Mouse (Mus musculus) limb, embryonic 15.5 days (tissue): ENCODE data around the gene Akap6. TPM values are rescaled to one million over a fixed set of nuclear protein-coding genes. Genes with fewer than 3 reads are reported as not detected.
A peak's percentile ranks its signal among the peaks of the same experiment; 100 is the strongest.

Experiments
- ATAC-seq: fragments of 200-750 bp; cut with Nextera tagmentation; 2 replicates; pipeline ENCODE4 v1.8.0; 2017; ENCODE audit warnings: low read depth, moderate TSS enrichment; ENCODE audit not compliant: insufficient number of reproducible peaks, low FRiP score, low TSS enrichment
- H3K27ac ChIP-seq: fragments of 300-500 bp; sonication (generic); 2 replicates; pipeline ENCODE4 v1.5.1; 2015; ENCODE audit warnings: moderate library complexity, mild to moderate bottlenecking, inconsistent platforms
- H3K27me3 ChIP-seq: fragments of 300-500 bp; sonication (generic); 2 replicates; pipeline ENCODE4 v1.6.1; 2015; ENCODE audit warnings: inconsistent platforms
- H3K36me3 ChIP-seq: fragments of 300-500 bp; sonication (generic); 2 replicates; pipeline ENCODE4 v1.6.1; 2015; ENCODE audit warnings: inconsistent platforms
- H3K4me1 ChIP-seq: fragments of 300-500 bp; sonication (generic); 2 replicates; pipeline ENCODE4 v1.6.1; 2015; ENCODE audit warnings: inconsistent platforms
- H3K4me2 ChIP-seq: fragments of 300-500 bp; sonication (generic); 2 replicates; pipeline ENCODE4 v1.6.1; 2015; ENCODE audit warnings: mild to moderate bottlenecking, inconsistent platforms
- H3K4me3 ChIP-seq: fragments of 300-500 bp; sonication (generic); 2 replicates; pipeline ENCODE4 v1.5.1; 2015; ENCODE audit warnings: mild to moderate bottlenecking, inconsistent platforms
- H3K9ac ChIP-seq: fragments of 300-500 bp; sonication (generic); 2 replicates; pipeline ENCODE4 v1.6.1; 2015; ENCODE audit warnings: inconsistent platforms
- H3K9me3 ChIP-seq: fragments of 300-500 bp; sonication (generic); 2 replicates; pipeline ENCODE4 v1.6.1; 2016; ENCODE audit warnings: inconsistent platforms
- WGBS: fragments of 180-500 bp; shearing (Covaris S2); methylation state at CpG from one replicate; pipeline ENCODE4 v1.1.7; 2015; 5-methylcytosine and 5-hydroxymethylcytosine counted together
- polyA plus RNA-seq: library from polyadenylated mRNA; unstranded; fragments of >200 nt; fragmentation: Nextera tagmentation; extraction: Ambion mirVana; gene quantifications from 2 replicates; pipeline ENCODE4 v1.2.1, GENCODE M21; 2015

Akap6 gene
- polyA plus RNA-seq, 1 experiment from 2014 or later, result 1.3 TPM

DNA sequence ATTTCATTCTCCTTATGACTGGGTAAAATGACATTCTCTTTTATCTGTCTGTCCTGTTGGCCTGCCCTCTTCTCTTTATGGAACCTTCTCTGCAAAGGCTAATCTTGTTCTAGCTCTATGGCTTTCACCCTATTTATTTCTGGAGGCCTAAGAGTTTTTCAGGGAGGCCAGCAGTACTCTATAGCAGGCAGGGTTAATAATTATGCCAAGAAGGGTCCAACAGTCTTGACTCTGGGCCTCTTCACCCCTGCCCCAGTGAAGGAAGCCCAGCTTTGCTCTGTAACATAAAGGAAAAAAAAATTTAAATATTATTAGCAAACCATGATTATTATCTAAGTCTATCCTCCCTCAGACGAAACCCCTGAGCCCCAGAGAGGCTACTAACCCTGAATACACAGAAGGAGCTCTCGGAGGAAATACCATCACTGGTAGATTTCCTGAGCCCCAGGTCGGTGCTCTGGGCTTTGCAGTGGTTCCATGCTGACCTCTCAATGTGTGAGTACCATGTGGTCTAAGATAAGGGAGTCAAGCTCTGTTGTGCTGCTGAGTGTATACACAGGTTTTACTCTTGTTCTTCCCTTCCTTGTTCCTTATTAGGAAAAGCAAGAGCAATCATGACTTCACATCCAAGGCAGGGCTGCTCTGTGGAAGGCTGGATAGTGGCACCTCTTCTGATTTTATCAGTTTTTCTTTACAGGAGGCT, 1.6 kb upstream of the Akap6 start:
- H3K4me2 ChIP-seq, result no peak overlapping the region
- 72% methylated on average over 3 of the region's 3 CpGs for WGBS

DNA sequence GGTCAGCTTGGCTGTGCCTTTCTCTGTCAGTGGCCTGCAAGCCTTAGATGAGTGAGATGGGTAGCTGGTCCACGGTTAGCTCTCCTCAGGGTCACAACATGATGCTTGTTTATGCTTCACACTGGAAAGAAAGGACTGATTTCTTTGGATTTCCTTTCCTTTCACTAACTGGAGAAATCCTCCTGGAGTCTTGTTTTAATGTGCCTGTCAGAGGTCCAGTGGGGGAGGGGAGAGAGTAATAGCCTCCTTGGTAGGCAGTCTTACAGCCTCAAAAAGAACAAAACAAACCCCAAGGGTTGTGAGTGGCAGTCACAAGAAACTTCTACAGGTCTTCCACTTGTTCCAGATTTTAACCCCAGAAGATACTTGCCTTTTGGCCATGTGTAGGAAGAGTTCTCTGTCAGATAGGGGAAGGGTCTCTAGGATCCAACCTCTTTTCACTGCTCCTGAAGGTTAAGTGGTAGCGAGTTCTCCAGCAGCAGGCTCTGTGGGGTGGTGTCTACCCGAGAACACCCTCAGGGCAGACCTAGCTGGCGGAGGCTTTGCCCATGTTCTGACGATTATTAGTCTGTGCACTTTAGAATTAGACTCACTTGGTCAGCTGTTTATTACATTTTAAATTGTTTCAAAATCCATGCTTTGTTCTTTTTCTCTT, 780 bp upstream of the Akap6 start:
- no peak overlapping the region for H3K4me2 ChIP-seq
- WGBS, result 46% methylated on average over 5 of the region's 5 CpGs
- peaks cover 28% of the 10 kb centered on the region for H3K4me1 ChIP-seq
- no peak overlapping the region for H3K27ac ChIP-seq
- H3K27me3 ChIP-seq, result no peaks in the 10 kb centered on the region
- H3K9me3 ChIP-seq, result no peaks in the 10 kb centered on the region
- H3K4me3 ChIP-seq, result no peak overlapping the region
- no peak overlapping the region for H3K9ac ChIP-seq
- H3K36me3 ChIP-seq, result no peaks in the 10 kb centered on the region
- no peak for ATAC-seq

More for the DNA sequence above, 1.6 kb upstream of the Akap6 start:
- Histone ChIP-seq H3K9me3 (no peaks in the 10 kb centered on the region), H3K27me3 (no peaks in the 10 kb centered on the region), H3K4me3 (no peak overlapping the region), H3K4me1 (peaks cover 29% of the 10 kb centered on the region), H3K27ac (no peak overlapping the region), H3K36me3 (no peaks in the 10 kb centered on the region), H3K9ac (no peak overlapping the region)
- ATAC-seq, result no peak

DNA sequence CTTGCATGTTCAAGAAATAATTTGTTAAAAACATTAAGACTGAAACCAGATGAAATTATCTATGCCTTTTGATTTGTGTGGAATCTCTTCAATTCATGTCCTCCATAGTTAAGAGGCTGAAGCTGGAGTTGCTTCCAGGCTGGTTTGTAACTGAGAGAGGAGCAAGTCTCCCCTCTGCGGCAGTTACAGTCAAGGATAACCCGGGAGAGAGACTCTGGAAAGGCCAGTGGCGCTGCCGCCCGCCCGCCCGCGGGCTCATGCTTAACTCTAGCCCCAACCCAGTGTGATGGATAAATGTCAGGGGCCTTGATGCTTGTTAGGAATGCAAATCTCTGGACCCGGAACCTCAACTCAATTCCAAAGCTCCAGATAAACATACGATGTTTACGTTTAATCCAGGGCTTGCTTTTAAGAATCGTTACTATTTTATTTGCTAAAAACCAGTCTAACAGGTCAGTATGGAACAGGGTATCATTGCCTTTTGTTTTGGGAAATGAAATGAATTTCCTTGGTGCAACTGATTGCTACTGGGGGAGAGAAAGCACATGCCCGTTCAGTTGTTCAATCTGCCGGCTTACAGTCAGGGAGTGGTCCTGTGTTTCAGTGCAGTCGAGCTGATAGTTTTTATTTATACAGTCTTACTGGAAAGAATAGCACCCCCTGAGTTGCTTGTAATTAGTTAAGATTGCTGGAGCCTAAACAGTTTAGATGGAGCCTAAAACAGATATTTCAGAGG, 946 bp downstream of the Akap6 start:
- no peaks in the 10 kb centered on the region for H3K27me3 ChIP-seq
- H3K9ac ChIP-seq, result no peak overlapping the region
- no peak for ATAC-seq
- H3K36me3 ChIP-seq, result no peaks in the 10 kb centered on the region
- H3K4me1 ChIP-seq, result peaks cover 32% of the 10 kb centered on the region
- 34% methylated on average over 15 of the region's 15 CpGs for WGBS
- H3K9me3 ChIP-seq, result no peaks in the 10 kb centered on the region
- peak overlapping the region; percentile 33 for H3K27ac ChIP-seq
- H3K4me2 ChIP-seq, result peak overlapping the region; percentile 39
- peak overlapping the region; percentile 16; the same call in 1 of the 2 replicates for H3K4me3 ChIP-seq

DNA sequence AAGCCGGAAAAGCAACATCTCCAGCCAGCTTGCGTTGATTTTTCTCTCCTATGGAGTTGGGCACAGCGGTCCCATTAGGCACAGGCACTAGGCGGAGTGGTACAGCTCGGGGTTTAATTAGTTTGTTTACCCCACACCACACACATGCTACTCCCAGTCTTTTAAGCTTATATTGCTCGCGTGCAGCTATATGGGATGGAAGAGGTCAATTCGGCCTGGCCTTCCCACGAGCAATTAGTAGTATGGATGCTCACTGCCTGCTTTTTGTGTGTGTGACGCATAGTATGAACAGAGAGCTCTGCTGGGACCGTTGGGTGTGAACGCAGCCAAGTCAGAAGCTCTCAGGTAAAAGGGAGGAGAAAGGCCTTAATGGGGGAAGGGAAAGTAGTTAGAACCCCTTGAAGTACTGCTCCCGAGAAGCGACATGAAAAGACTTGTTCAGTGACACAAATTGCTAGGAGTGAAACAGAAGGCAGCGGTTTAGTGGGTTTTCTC, 1.6 kb downstream of the Akap6 start:
- Histone ChIP-seq H3K36me3 (no peaks in the 10 kb centered on the region), H3K4me2 (peak overlapping the region; percentile 39), H3K4me1 (peaks cover 32% of the 10 kb centered on the region), H3K9ac (no peak overlapping the region; the same call in 1 of the 2 replicates), H3K4me3 (peak overlapping the region; percentile 16), H3K27ac (peak overlapping the region; percentile 33), H3K9me3 (no peaks in the 10 kb centered on the region), H3K27me3 (no peaks in the 10 kb centered on the region)
- peak; percentile 27; the same call in 1 of the 2 replicates for ATAC-seq
- 22% methylated on average over 15 of the region's 15 CpGs for WGBS

DNA sequence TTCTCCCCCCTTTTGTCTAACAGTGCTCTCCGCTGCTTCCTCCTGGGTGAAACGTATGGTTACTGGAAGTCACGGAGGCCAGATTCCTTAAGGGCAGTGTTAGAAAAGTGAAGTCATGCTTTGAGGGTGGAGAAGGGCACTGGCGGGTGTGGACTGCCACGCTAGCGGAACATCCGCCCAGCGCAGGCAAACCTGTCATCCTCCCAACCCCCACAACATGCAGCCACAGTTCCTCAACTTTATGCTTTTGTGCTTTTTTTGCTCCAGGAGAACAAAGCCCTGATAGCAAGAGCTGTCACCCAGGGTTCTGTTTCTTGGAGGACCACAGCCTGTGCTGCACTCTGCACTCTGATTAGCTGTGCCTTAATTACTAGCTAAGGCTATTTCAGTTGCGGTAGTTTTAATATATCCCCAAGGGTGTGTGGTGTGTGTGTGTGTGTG, 2.0 kb downstream of the Akap6 start:
- WGBS, result 17% methylated on average over 9 of the region's 9 CpGs
- Histone ChIP-seq H3K4me2 (peak overlapping the region; percentile 39), H3K4me1 (peaks cover 32% of the 10 kb centered on the region), H3K36me3 (no peaks in the 10 kb centered on the region), H3K9me3 (no peaks in the 10 kb centered on the region), H3K9ac (no peak overlapping the region; the same call in 1 of the 2 replicates), H3K4me3 (peak overlapping the region; percentile 16), H3K27ac (peak overlapping the region; percentile 33), H3K27me3 (no peaks in the 10 kb centered on the region)
- 0 out of 2 replicates have a peak, but pooled peaks have one; percentile 21 for ATAC-seq

DNA sequence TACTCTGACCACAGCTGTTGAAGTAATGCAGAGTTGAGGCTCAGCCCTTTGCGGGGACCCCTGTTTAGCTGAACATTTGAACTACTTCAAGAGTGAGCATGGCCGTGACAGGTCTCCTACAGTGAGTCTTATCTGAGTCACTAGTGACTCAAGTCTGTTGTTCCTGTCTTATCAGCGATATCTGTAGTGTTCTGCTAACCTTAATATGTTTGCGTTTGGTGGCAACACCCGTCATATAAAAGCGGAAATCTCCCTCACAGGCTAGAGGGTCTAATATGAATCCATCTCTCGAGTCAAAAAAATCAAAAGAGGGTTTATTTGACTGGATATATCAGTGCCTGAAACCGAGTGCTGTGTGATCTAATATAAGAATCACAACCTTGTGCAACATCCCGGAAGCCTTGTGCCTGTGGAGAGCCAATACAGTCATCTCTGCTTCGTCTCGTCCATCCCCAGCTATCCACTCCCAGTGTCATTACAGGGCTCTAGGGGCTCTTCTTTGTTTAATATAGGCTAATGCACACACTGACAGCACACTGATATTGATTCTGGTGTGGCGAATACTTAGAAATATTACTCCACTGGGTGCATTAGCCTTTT, 3.3 kb downstream of the Akap6 start:
- WGBS, result 74% methylated on average over 12 of the region's 12 CpGs

DNA sequence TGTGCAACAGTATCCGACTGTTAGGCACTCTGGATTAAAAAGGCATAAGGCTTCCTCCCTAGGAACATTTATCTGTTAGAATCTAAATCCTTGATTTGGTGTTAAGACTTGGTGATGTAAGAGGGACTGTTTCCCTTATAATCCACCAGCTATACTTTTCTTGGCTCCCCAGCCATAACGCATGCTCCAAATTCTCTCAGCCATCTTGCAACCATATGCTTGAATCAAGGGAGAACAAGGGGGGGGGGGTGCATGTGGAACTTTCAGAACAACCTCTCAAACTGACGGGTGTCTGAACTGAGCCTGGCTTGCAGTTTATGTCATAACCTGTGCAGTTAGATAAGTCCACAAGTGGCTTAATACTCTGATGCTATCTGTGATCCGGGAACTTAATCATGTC, 4.9 kb downstream of the Akap6 start:
- peak; percentile 67; the same call in 1 of the 2 replicates for ATAC-seq
- WGBS, result 25% methylated on average over 4 of the region's 4 CpGs

More for the DNA sequence above, 3.3 kb downstream of the Akap6 start:
- Histone ChIP-seq H3K4me1 (peaks cover 32% of the 10 kb centered on the region), H3K4me3 (no peak overlapping the region), H3K36me3 (no peaks in the 10 kb centered on the region), H3K9ac (no peak overlapping the region), H3K9me3 (no peaks in the 10 kb centered on the region), H3K27ac (no peak overlapping the region), H3K4me2 (no peak overlapping the region), H3K27me3 (no peaks in the 10 kb centered on the region)
- no peak for ATAC-seq

DNA sequence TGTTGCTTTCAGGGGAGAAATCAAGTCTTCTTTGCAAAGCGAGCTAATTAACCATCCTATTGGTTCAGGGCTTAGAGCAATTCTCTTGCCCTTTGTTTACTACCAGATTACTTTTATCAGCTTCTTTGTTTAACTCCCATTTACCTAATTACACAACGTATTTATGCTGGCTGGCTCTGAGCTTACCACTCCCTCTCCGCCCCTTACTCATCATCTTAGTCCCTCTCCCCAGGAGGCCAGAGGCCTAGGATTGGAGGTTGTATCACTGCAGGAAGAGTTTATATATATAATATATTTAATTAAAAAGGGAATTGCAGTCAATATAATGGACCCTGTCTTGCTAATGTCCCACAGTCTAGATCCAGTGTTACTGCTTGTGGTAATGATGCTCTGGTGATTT, 5.6 kb downstream of the Akap6 start:
- Histone ChIP-seq H3K4me2 (no peak overlapping the region), H3K9ac (no peak overlapping the region), H3K4me3 (no peak overlapping the region), H3K27ac (no peak overlapping the region), H3K9me3 (no peaks in the 10 kb centered on the region), H3K27me3 (no peaks in the 10 kb centered on the region), H3K4me1 (peaks cover 23% of the 10 kb centered on the region), H3K36me3 (no peaks in the 10 kb centered on the region)
- WGBS, result 63% methylated on average over 3 of the region's 3 CpGs
- no peak for ATAC-seq

More for the DNA sequence above, 4.9 kb downstream of the Akap6 start:
- Histone ChIP-seq H3K9ac (no peak overlapping the region), H3K27me3 (no peaks in the 10 kb centered on the region), H3K27ac (0 out of 2 replicates have a peak overlapping the region, but pooled peaks have one; percentile 24), H3K36me3 (no peaks in the 10 kb centered on the region), H3K4me2 (no peak overlapping the region), H3K4me3 (no peak overlapping the region), H3K4me1 (peaks cover 29% of the 10 kb centered on the region), H3K9me3 (no peaks in the 10 kb centered on the region)

DNA sequence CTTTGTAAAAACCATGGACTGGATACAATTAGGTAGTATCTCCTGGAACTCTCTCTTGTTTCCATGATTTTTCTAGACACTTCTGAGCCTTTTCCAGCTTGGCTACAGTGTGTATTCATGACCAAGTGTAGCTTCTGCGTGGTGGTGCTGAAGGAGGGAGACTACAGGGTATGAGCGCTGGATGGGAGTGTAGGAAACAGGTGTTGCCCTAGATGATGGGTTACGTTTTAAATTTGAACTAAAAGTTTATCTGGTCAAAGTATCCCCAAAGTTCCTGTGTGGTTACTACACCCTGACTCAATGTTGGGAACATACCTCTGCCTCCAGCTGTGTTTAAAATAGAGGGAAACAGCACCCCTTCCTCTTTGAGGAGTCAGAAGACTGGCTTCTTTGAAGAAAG, 12.2 kb downstream of the Akap6 start:
- no peak overlapping the region for H3K4me3 ChIP-seq
- H3K9ac ChIP-seq, result no peak overlapping the region
- 88% methylated on average over 3 of the region's 3 CpGs for WGBS
- no peak for ATAC-seq
- no peaks in the 10 kb centered on the region for H3K27me3 ChIP-seq
- no peak overlapping the region for H3K4me2 ChIP-seq
- no peaks in the 10 kb centered on the region for H3K9me3 ChIP-seq
- no peaks in the 10 kb centered on the region for H3K36me3 ChIP-seq
- no peak overlapping the region for H3K27ac ChIP-seq
- H3K4me1 ChIP-seq, result no peaks in the 10 kb centered on the region

DNA sequence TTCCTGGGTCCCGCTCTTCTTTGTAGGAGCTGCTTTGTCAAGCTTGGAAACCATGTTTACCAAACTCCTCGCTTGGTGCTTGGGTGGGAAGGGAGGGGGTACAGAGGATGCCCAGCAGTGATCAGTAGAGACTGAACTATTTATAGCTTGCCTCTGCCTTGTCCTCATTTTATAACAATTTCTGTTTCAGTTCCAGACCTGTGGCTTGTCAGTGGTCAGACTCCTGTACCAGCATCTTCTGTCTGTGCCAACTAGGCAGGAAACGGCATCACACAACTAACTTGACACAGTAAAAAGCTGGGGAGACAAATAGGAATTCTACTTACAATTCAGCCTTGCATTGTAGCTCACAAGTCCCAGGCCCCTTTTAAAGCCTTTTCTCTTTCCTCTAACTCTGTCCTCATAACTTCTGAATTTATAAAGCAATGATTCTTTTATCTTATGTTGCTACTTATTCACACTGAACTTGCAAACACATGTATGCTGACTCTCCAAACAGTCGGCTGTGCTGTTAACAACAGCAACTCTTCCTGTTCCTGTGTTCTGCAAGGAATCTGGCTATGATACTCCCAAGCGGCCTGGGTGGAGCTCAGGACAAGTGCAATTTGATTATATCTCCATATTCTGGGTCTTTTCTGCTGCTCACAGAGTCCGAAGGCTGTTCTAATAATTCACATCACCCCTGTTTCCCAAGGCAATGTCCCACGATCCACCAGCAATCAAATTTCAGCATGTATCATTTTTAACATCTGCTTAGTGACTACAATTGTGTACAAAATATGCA, 12.9 kb downstream of the Akap6 start:
- H3K4me1 ChIP-seq, result no peaks in the 10 kb centered on the region
- WGBS, result 58% methylated on average over 7 of the region's 7 CpGs
- H3K27me3 ChIP-seq, result no peaks in the 10 kb centered on the region
- H3K9ac ChIP-seq, result no peak overlapping the region
- no peak overlapping the region for H3K4me3 ChIP-seq
- H3K36me3 ChIP-seq, result no peaks in the 10 kb centered on the region
- ATAC-seq, result no peak
- no peak overlapping the region for H3K4me2 ChIP-seq
- H3K9me3 ChIP-seq, result no peaks in the 10 kb centered on the region
- no peak overlapping the region for H3K27ac ChIP-seq

DNA sequence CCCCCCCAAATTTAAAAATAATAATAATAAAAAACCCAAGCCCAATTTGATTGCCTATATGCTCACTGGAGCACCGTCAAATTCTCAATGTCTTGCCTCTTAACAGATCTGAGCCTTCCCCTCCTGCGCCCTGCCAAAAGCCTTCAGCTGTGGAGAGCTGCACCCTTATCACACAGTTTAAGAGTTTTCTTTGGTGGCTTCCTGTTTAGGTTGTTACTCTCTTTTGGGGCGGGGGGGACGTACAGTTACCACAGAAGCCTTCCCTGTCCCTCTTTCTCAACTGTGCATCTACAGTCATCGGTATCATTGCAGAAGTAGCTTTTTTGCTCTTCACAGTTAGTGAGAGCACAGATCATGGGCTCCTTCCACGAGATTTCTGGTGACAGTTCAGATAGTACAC, 19.2 kb downstream of the Akap6 start:
- no peak overlapping the region for H3K4me3 ChIP-seq
- no peaks in the 10 kb centered on the region for H3K4me1 ChIP-seq
- no peak overlapping the region for H3K27ac ChIP-seq
- no peak overlapping the region for H3K9ac ChIP-seq
- no peaks in the 10 kb centered on the region for H3K36me3 ChIP-seq
- H3K4me2 ChIP-seq, result no peak overlapping the region
- 83% methylated on average over 6 of the region's 6 CpGs for WGBS
- no peak for ATAC-seq
- H3K9me3 ChIP-seq, result no peaks in the 10 kb centered on the region
- H3K27me3 ChIP-seq, result no peaks in the 10 kb centered on the region
